Mouse (Mus musculus): Measurements from ENCODE around the gene Slc5a8.

DNA sequence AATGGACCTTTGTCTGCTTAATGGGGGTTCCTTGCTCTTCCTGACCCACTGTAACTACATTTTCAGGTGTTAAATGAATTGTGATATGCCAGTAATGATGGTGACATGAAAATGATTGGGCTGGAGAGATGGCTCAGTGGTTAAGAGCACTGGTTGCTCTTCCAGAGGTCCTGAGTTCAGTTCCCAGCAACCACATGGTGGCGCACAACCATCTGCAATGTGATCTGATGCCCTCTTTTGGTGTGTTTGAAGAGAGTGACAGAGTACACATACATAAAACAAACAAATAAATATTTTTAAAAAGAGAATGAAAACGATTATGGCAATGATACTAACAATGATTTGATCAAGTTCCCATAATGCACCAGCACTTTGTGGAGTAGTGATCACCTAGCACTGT lies 19.8 kb upstream of the Slc5a8 start:
- TF ChIP-seq POLR2A (IDR thresholded peaks at IDR 0.05; ENCODE audit: borderline replicate concordance, insufficient read depth, low read length) (no peak), CTCF (IDR thresholded peaks at IDR 0.05; ENCODE audit: borderline replicate concordance, insufficient read depth, low read depth, low read length) (no peak)
